Mouse (Mus musculus) stomach, postnatal 0 days (tissue): ENCODE data around the gene Ptprg.

Source experiments
- CTCF ChIP-seq: IDR thresholded peaks from 2 replicates; pipeline ENCODE4 v1.5.1; 2016; ENCODE audit warnings: antibody characterized with exemption, low read depth, mild to moderate bottlenecking, moderate library complexity
- EP300 ChIP-seq: optimal IDR thresholded peaks from 2 replicates; pipeline ENCODE3; 2016; ENCODE audit warnings: antibody characterized with exemption

GRCm38 (mm10) chr14:12079250-12079649, 525.9 kb downstream of the Ptprg start:
- TF ChIP-seq CTCF = no peak
- no peak for TF ChIP-seq EP300
